Mouse (Mus musculus): ENCODE data around the gene Usp12. TPM values are rescaled to one million over a fixed set of nuclear protein-coding genes. Genes with fewer than 3 reads are reported as not detected.
A peak's percentile ranks its signal among the peaks of the same experiment; 100 is the strongest.

Usp12 gene
- 16.2 and 17.1 TPM in 2 replicates for polyA plus RNA-seq (2015; fragmentation: Nextera tagmentation; extraction: Ambion mirVana)

DNA sequence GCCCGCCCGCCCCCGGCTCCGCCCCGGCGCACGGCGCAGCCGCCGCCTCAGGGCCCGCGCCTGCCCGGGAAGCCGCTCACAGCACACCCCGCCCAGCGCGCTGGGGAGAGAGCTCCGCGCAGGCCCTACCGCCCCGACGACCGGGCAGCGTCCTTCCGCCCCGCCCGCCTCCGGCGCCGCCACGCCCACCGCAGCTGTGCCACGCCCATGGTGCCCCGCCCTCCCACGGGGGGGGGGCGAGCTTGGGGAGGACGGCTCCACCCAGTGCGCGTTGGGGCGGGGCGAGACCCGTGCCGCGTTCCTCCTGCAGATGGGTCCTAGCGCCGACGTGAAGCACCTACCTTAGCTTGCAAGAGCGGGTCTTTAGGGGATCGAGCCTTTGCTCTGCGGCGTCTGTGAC is at the start of gene Usp12:
Gene Usp12 (minus strand): TSS at position 154 of the 400 bp plus-strand sequence.
- H3K4me3 ChIP-seq = peak within 1 kb of the TSS; percentile 93
- H3K36me3 ChIP-seq = no peaks in the 10 kb centered on the region
- H3K27me3 ChIP-seq = no peaks in the 10 kb centered on the region
- peaks cover 35% of the 10 kb centered on the region for H3K4me1 ChIP-seq (replicated peaks)
- H3K9ac ChIP-seq = peak within 1 kb of the TSS; percentile 97
- peak; percentile 96 for ATAC-seq (ENCODE audit: low FRiP score, low read depth)
- H3K4me2 ChIP-seq = peak within 1 kb of the TSS; percentile 89
- WGBS = 0% methylated on average over 34 of the region's 51 CpGs
- no peaks in the 10 kb centered on the region for H3K9me3 ChIP-seq
- peak within 1 kb of the TSS; percentile 87 for H3K27ac ChIP-seq (replicated peaks)

DNA sequence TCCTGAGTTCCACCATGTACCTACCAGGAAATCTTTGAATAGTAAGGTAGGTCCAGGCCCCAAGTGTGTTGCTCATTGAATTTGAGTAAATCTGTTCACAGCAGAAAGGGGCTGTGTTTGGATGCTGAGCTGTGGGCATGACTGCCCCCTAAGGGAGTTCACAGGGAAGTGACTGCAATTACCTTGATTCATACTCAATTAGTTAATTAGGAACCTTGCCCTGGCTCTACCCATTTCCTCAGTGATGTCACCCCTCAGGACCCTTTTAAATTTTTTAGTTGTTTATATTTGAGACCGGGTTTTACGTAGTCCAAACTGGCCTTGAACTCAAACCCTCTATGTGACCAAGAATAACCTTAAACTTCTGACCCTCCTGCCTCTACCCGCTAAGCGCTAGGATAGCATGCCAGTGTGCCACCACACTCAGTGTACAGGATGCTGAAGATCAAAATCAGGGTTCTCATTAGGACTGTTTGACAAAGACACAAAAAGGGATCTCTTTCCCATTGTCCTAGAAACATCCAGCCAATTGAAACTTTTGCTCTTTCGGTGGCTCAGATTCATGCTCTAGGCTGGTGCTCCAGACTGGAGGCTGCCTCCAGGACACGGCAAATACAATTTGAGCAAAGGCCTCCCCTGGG is 49.6 kb upstream of the Usp12 start:
- H3K4me3 ChIP-seq = peak overlapping the region; percentile 81
- H3K36me3 ChIP-seq = no peaks in the 10 kb centered on the region
- ATAC-seq (ENCODE audit: low FRiP score, low read depth) = peak; percentile 43
- peak overlapping the region; percentile 73 for H3K27ac ChIP-seq (replicated peaks)
- H3K4me2 ChIP-seq = peak overlapping the region; percentile 99
- 10% methylated on average over 6 of the region's 6 CpGs for WGBS
- H3K27me3 ChIP-seq = no peaks in the 10 kb centered on the region; the same call in 1 of the 2 replicates
- H3K9ac ChIP-seq = peak overlapping the region; percentile 65
- H3K4me1 ChIP-seq (replicated peaks) = peaks cover 15% of the 10 kb centered on the region
- no peaks in the 10 kb centered on the region for H3K9me3 ChIP-seq

DNA sequence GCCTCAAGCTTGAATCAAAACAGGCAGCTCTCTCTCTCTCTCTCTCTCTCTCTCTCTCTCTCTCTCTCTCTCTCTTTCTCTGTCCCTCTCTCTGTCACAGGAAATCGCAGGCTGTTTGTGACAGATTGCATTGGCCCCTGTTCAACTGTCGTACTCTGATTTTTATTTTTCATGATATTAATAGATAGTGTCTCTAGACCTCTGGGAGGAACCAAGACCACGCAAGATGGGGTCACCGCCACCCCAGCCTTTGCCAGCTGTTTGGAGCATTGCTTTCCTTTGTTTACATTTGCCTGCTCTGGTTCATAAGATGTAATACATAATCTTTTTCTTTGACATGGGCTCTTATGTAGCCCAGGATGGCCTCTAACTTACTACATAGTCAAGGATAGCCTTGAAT is 47.2 kb upstream of the Usp12 start:
- peaks cover 19% of the 10 kb centered on the region for H3K36me3 ChIP-seq
- H3K9ac ChIP-seq = no peak overlapping the region
- H3K4me2 ChIP-seq = no peak overlapping the region
- H3K4me1 ChIP-seq (replicated peaks) = peaks cover 15% of the 10 kb centered on the region
- no peak for ATAC-seq (ENCODE audit: low FRiP score, low read depth)
- H3K27ac ChIP-seq (replicated peaks) = no peak overlapping the region
- H3K4me3 ChIP-seq = no peak overlapping the region
- WGBS = 94% methylated on average over 4 of the region's 4 CpGs
- H3K27me3 ChIP-seq = no peaks in the 10 kb centered on the region; the same call in 1 of the 2 replicates
- H3K9me3 ChIP-seq = no peaks in the 10 kb centered on the region

DNA sequence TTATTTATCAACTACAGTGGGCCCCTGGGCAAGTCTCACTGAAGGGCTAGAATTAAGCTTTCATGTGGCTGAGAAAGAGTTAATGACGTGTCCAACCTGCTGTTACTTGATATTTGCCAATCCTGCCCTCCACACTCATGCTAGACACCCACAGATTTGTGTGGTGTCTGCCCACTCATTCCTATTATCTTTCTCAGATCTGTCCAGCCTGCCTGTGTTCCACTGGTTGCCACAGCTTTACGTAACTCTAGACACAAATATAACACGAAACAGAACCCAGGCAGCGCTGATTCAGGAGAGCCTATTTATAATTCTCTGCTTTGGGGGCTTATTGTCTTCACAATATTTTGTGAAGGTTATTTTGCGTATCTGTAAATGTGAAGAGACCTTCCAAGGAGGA is 46.5 kb upstream of the Usp12 start:
- Histone ChIP-seq H3K4me3 (no peak overlapping the region), H3K4me2 (no peak overlapping the region), H3K36me3 (peaks cover 25% of the 10 kb centered on the region), H3K9ac (no peak overlapping the region), H3K4me1 (replicated peaks) (peaks cover 15% of the 10 kb centered on the region), H3K9me3 (no peaks in the 10 kb centered on the region), H3K27me3 (no peaks in the 10 kb centered on the region; the same call in 1 of the 2 replicates), H3K27ac (replicated peaks) (no peak overlapping the region)
- ATAC-seq (ENCODE audit: low FRiP score, low read depth) = no peak
- 87% methylated on average over 5 of the region's 5 CpGs for WGBS

DNA sequence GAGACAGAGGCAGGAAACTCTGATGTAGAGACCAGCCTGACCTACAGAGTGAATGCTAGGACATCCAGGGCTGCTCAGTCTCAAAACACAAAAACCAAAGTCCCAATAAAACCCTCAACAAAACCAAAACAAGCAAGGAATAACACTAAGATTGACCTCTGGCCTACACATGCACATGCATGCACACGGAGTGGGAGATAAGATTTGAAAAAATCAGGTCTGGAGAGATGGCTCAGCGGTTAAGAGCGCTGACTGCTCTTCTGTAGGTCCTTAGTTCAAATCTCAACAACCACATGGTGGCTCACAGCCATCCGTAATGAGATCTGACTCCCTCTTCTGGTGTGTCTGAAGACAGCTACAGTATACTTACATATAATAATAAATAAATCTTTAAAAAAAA is 45.6 kb upstream of the Usp12 start:
- peaks cover 6% of the 10 kb centered on the region for H3K4me1 ChIP-seq (replicated peaks)
- no peak overlapping the region for H3K4me2 ChIP-seq
- H3K27me3 ChIP-seq = no peaks in the 10 kb centered on the region
- H3K4me3 ChIP-seq = no peak overlapping the region
- ATAC-seq (ENCODE audit: low FRiP score, low read depth) = no peak
- H3K9me3 ChIP-seq = no peaks in the 10 kb centered on the region
- H3K9ac ChIP-seq = no peak overlapping the region
- peaks cover 34% of the 10 kb centered on the region for H3K36me3 ChIP-seq
- 82% methylated on average over 4 of the region's 4 CpGs for WGBS
- no peak overlapping the region for H3K27ac ChIP-seq (replicated peaks)

DNA sequence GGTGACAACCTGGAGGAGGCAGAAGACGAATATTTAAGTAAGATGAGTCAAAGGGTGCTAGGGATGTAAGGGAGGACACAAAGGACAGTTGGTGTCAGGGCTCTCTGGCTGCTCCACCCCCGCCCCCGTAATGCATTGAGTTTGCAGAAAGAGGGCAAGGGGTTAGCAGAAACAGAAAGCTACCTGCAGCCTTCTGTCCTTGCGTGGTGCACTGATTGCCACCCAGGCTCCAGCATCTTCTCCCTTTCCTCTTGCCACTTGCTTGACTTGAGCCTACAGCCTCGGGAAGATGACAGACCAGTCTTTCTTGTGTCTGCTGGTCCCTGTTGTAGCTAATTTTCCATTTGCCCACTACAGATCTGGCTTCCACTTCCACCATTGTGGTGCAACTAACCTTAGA is 45.0 kb upstream of the Usp12 start:
- Histone ChIP-seq H3K9me3 (no peaks in the 10 kb centered on the region), H3K27me3 (no peaks in the 10 kb centered on the region), H3K9ac (no peak overlapping the region), H3K27ac (replicated peaks) (no peak overlapping the region), H3K4me3 (no peak overlapping the region), H3K36me3 (peaks cover 41% of the 10 kb centered on the region), H3K4me1 (replicated peaks) (peaks cover 6% of the 10 kb centered on the region), H3K4me2 (no peak overlapping the region)
- no peak for ATAC-seq (ENCODE audit: low FRiP score, low read depth)
- WGBS = 54% methylated on average over 5 of the region's 5 CpGs

DNA sequence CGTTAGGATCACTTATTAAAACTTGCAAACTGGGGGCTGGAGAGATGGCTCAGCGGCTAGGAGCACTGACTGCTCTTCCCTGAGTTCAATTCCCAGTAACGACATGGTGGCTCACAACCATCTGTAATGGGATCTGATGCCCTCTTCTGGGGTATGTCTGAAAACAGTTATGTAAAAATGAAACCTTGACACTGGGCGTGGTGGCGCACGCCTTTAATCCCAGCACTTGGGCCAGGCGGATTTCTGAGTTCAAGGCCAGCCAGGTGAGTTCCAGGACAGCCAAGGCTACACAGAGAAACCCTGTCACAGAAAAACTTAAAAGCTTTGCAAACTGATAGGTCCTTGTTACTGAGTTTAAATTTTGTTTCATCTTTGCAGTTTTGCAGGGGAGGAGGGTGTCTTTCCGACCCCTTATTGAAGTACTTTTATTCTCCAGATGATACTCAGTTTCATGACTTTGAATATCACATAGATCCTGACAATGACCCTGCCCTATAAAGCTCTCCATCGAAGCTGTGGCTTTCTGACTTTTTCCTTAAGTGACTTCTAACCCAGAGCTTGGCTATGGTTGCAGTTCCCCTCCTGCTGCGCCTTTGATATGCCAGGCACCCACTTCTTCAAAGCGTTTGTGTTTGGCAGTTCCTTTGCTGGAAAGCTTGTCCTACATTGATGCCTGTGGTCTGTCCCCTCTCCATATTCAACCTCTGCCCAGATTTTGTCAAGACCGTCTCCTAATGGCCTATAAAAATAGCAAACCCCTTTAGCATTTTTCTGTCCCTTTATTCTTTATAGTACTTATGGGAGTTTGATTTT is 44.2 kb upstream of the Usp12 start:
- H3K4me1 ChIP-seq (replicated peaks) = peaks cover 9% of the 10 kb centered on the region
- H3K36me3 ChIP-seq = peaks cover 45% of the 10 kb centered on the region
- no peak overlapping the region for H3K9ac ChIP-seq
- no peak overlapping the region for H3K4me2 ChIP-seq
- no peaks in the 10 kb centered on the region for H3K9me3 ChIP-seq
- H3K27ac ChIP-seq (replicated peaks) = no peak overlapping the region
- no peak overlapping the region for H3K4me3 ChIP-seq
- no peak for ATAC-seq (ENCODE audit: low FRiP score, low read depth)
- no peaks in the 10 kb centered on the region for H3K27me3 ChIP-seq
- WGBS = 54% methylated on average over 12 of the region's 12 CpGs

DNA sequence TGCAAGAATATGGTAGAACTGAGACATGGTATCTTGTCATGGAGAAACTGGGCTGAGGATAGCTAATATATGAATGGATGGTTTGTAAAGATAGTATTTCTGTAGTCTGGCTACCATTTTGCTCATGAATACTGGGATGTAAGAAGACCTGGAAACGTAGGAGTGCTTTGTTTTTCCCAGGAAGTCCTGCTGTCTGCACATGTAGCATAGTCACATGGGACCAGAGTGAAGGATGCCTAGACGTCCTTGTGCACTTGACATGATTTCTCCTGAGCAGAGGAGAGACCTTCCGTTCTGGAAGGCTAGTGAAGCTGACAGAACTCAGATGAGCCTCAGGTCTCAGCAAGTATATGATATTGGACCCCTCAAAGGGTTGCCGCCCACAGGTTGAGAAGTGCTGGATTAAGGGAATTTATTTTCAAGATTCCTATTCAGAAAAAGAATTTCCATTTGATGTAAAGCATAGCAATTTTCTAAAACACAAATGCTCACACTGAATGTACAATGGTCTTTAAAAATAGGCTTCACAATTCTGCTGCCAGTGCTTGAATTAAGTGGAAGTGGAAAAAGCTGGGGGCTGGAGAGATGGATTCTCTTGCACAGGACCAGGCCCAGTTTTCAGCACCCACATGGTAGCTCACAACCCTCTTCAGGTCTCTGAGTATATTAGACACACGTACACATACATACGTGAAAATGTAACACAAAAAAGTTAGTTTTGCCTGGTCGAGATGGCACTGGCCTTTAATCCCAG is 43.3 kb upstream of the Usp12 start:
- Histone ChIP-seq H3K9ac (no peak overlapping the region), H3K36me3 (peaks cover 45% of the 10 kb centered on the region), H3K4me1 (replicated peaks) (peaks cover 15% of the 10 kb centered on the region), H3K4me3 (no peak overlapping the region), H3K9me3 (no peaks in the 10 kb centered on the region), H3K4me2 (no peak overlapping the region), H3K27ac (replicated peaks) (no peak overlapping the region), H3K27me3 (no peaks in the 10 kb centered on the region)
- no peak for ATAC-seq (ENCODE audit: low FRiP score, low read depth)
- 67% methylated on average over 7 of the region's 7 CpGs for WGBS

DNA sequence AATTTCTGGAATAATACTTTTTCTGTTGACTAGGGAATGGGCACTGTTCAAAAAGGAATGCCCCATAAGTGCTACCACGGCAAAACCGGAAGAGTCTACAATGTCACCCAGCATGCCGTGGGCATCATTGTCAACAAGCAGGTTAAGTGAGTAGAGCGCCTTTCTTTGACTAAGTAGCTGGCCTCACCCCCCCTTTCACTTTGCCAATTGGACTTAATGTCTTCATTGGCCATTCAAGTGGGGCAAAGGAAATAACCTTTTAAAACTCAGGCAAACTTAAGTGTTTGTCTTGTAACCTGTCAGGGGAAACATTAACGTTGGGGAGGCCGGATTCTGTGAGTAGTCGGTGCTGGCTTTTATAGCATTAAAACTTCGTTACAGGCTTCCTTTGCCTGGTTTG is 40.2 kb upstream of the Usp12 start:
- no peak overlapping the region for H3K9ac ChIP-seq
- H3K4me2 ChIP-seq = no peak overlapping the region
- H3K4me1 ChIP-seq (replicated peaks) = peaks cover 21% of the 10 kb centered on the region
- H3K9me3 ChIP-seq = no peaks in the 10 kb centered on the region
- H3K36me3 ChIP-seq = peaks cover 45% of the 10 kb centered on the region
- H3K27ac ChIP-seq (replicated peaks) = no peak overlapping the region
- H3K4me3 ChIP-seq = no peak overlapping the region
- WGBS = 88% methylated on average over 8 of the region's 8 CpGs
- ATAC-seq (ENCODE audit: low FRiP score, low read depth) = no peak
- H3K27me3 ChIP-seq = no peaks in the 10 kb centered on the region

DNA sequence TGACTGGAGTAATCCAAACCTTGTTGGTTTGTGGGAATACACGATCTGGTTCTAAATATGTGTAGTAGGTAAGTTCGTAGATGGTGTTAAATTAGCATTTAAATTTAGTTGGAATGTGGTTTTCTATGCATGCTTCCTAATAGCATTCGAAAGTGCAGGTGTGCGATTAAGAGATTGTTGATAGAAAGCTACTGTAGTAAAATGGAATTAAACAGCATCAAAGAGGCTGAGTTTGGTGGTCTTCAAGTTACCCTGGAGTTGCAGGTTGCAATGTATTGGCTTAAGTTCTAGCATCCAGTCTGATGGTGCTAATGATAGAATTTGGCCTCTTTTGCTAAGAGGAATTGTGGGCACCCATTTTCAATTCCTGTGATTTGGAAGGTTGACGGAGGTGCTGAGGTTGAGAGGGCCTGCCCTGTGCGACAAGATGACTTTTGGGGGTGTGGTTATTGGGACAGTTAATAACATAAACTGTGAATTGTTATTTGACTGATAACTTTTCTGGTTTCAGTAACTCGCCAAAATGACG is 38.9 kb upstream of the Usp12 start:
- peak overlapping the region; percentile 96; the same call in 1 of the 2 replicates for H3K27ac ChIP-seq (replicated peaks)
- peak overlapping the region; percentile 81 for H3K9ac ChIP-seq
- no peaks in the 10 kb centered on the region for H3K27me3 ChIP-seq
- peak overlapping the region; percentile 70 for H3K4me2 ChIP-seq
- no peak for ATAC-seq (ENCODE audit: low FRiP score, low read depth)
- WGBS = 29% methylated on average over 8 of the region's 8 CpGs
- peaks cover 38% of the 10 kb centered on the region for H3K36me3 ChIP-seq
- H3K4me3 ChIP-seq = peak overlapping the region; percentile 87
- peaks cover 21% of the 10 kb centered on the region for H3K4me1 ChIP-seq (replicated peaks)
- no peaks in the 10 kb centered on the region for H3K9me3 ChIP-seq

DNA sequence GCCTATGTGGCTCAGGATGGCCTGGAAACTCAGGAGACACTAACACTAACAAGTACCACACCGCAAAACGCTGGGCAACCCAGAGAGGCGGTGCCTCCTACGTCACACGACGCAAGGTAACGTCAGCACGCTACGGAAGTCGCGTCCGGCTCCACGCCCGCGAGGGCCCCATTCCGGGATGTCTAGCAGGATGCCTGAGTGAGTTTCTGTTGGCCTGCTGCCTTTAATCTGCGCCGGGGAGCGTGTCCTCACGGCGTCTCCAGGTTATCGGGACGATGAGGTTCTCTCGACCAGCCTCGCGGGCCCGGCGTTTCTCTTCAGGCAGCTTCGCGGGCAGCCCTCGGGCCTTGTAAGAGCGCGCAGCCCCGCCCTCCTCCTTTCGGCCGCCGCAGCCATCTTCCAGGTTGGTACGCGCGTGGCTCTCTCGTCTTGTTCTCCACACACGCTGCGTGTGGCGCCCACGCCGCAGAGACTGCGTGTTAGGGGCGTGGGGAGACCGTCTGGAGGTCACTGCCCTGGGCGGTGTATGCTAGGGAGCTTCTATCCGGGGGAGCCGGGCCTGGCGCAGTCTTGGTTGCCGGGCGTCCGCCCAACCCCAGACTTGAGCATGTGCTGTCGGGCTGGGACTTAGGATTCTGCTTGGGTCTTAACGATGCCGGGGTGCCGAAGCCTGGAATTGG is 38.1 kb upstream of the Usp12 start, which contains the start of gene Rpl21:
Gene Rpl21 (plus strand): TSS at position 122 of the 680 bp plus-strand sequence.
- H3K4me1 ChIP-seq (replicated peaks) = peaks cover 21% of the 10 kb centered on the region
- WGBS = under 1% methylated on average over 60 of the region's 60 CpGs
- peak within 1 kb of the TSS; percentile 87 for H3K4me3 ChIP-seq
- peaks cover 35% of the 10 kb centered on the region for H3K36me3 ChIP-seq
- peak within 1 kb of the TSS; percentile 96 for H3K27ac ChIP-seq (replicated peaks)
- H3K4me2 ChIP-seq = peak within 1 kb of the TSS; percentile 70
- no peaks in the 10 kb centered on the region for H3K9me3 ChIP-seq
- peak; percentile 98 for ATAC-seq (ENCODE audit: low FRiP score, low read depth)
- H3K27me3 ChIP-seq = no peaks in the 10 kb centered on the region
- H3K9ac ChIP-seq = peak within 1 kb of the TSS; percentile 81

Data from hindbrain, embryonic 15.5 days (tissue).